In genomic region chr10:80602698-80603325, GRCm38 (mm10) we compare ENCODE assay signal across 7 mouse cellular contexts. TPM values are rescaled to one million over a fixed set of nuclear protein-coding genes. Genes with fewer than 3 reads are reported as not detected.
DNase-seq lines count a peak whose midpoint lies in the region; ATAC-seq lines count a peak whose summit lies in the region.

Scamp4 (plus strand) TSS chr10:80602872.
Adat3 (plus strand) TSS chr10:80602880.

- H3K36me3 ChIP-seq in embryonic facial prominence, embryonic 10.5 days (replicated peaks), result peaks cover 29% of the 10 kb centered on the region
- peaks cover 9% of the 10 kb centered on the region for H3K36me3 ChIP-seq in limb, embryonic 11.5 days (ENCODE audit: control insufficient read depth, insufficient read depth, low read length)
- peaks cover 20% of the 10 kb centered on the region for H3K36me3 ChIP-seq in midbrain, embryonic 14.5 days (ENCODE audit: control insufficient read depth, insufficient read depth, low read length)

- H3K4me2 ChIP-seq in limb, embryonic 11.5 days (ENCODE audit: low read depth, severe bottlenecking), result peak within 1 kb of the TSS; percentile 90
- H3K4me2 ChIP-seq in midbrain, embryonic 14.5 days (ENCODE audit: low read length), result peak within 1 kb of the TSS; percentile 94

- no peaks in the 10 kb centered on the region for H3K9me3 ChIP-seq in embryonic facial prominence, embryonic 10.5 days
- H3K9me3 ChIP-seq in limb, embryonic 11.5 days (ENCODE audit: control insufficient read depth, low read length), result no peaks in the 10 kb centered on the region
- H3K9me3 ChIP-seq in midbrain, embryonic 14.5 days (ENCODE audit: control insufficient read depth, low read length), result no peaks in the 10 kb centered on the region

- peak; percentile 96 for DNase-seq in adrenal gland, postnatal 10 days
- DNase-seq in embryonic facial prominence, embryonic 10.5 days (ENCODE audit: low spot score), result peak; percentile 95
- DNase-seq in heart, adult 11 months, result peak; percentile 99
- peak; percentile 98 for DNase-seq in kidney, adult 18-20 months
- peak; percentile 94 for DNase-seq in limb, embryonic 11.5 days (ENCODE audit: low spot score)
- DNase-seq in midbrain, embryonic 14.5 days, result peak; percentile 98
- peak; percentile 90 to 95 for DNase-seq in spleen, adult 18-20 months

- H3K27ac ChIP-seq in embryonic facial prominence, embryonic 10.5 days (replicated peaks), result peak within 1 kb of the TSS; percentile 89
- H3K27ac ChIP-seq in limb, embryonic 11.5 days (replicated peaks; ENCODE audit: low read depth, low read length), result peak within 1 kb of the TSS; percentile 73
- H3K27ac ChIP-seq in midbrain, embryonic 14.5 days (replicated peaks; ENCODE audit: low read depth, low read length), result peak within 1 kb of the TSS; percentile 89

- peak within 1 kb of the TSS; percentile 85 for H3K4me3 ChIP-seq in embryonic facial prominence, embryonic 10.5 days
- H3K4me3 ChIP-seq in limb, embryonic 11.5 days (ENCODE audit: low read depth, low read length), result peak within 1 kb of the TSS; percentile 71
- H3K4me3 ChIP-seq in midbrain, embryonic 14.5 days (replicated peaks; ENCODE audit: low read depth, low read length), result peak within 1 kb of the TSS; percentile 68

- H3K4me1 ChIP-seq in embryonic facial prominence, embryonic 10.5 days, result peaks cover 24% of the 10 kb centered on the region
- peaks cover 11% of the 10 kb centered on the region for H3K4me1 ChIP-seq in limb, embryonic 11.5 days (ENCODE audit: control insufficient read depth, insufficient read depth, low read length)
- peaks cover 15% of the 10 kb centered on the region for H3K4me1 ChIP-seq in midbrain, embryonic 14.5 days (ENCODE audit: control insufficient read depth, insufficient read depth, low read length)

- peak; percentile 91 for ATAC-seq in limb, embryonic 11.5 days (ENCODE audit: insufficient number of reproducible peaks, low FRiP score, low TSS enrichment, low read depth)
- peak; percentile 95 for ATAC-seq in midbrain, embryonic 14.5 days (ENCODE audit: low FRiP score, low TSS enrichment)

- no peaks in the 10 kb centered on the region for H3K27me3 ChIP-seq in embryonic facial prominence, embryonic 10.5 days (replicated peaks; ENCODE audit: low read depth, poor library complexity, severe bottlenecking)
- no peaks in the 10 kb centered on the region for H3K27me3 ChIP-seq in limb, embryonic 11.5 days (ENCODE audit: control insufficient read depth, insufficient read depth, low read length)
- H3K27me3 ChIP-seq in midbrain, embryonic 14.5 days (ENCODE audit: control insufficient read depth, insufficient read depth, low read length), result no peaks in the 10 kb centered on the region

- peak within 1 kb of the TSS; percentile 53 for H3K9ac ChIP-seq in limb, embryonic 11.5 days (ENCODE audit: low read length)
- peak within 1 kb of the TSS; percentile 68 for H3K9ac ChIP-seq in midbrain, embryonic 14.5 days (replicated peaks; ENCODE audit: low read length)

- WGBS in embryonic facial prominence, embryonic 10.5 days, result under 1% methylated on average over 54 of the region's 54 CpGs
- under 1% methylated on average over 54 of the region's 54 CpGs for WGBS in limb, embryonic 11.5 days
- WGBS in midbrain, embryonic 14.5 days, result under 1% methylated on average over 54 of the region's 54 CpGs

RNA-seq across cellular contexts. Expression of gene Scamp4, which starts in this region (rescaled TPM):
- 10 to 100 TPM; 41.8 to 42.3 TPM for total RNA-seq in adrenal gland, postnatal 10 days (2021)
- polyA plus RNA-seq in embryonic facial prominence, embryonic 10.5 days (2016; fragmentation: Nextera tagmentation; extraction: Ambion mirVana), result 84.8 and 88.2 TPM in 2 replicates
- polyA plus RNA-seq in limb, embryonic 11.5 days (2014; fragmentation: Nextera tagmentation; extraction: Ambion mirVana), result 68.8 and 73.0 TPM in 2 replicates
- 62.1 and 67.6 TPM in 2 replicates for polyA plus RNA-seq in midbrain, embryonic 14.5 days (2014; fragmentation: Nextera tagmentation; extraction: Ambion mirVana)

RNA-seq across cellular contexts. Expression of gene Adat3, which starts in this region (rescaled TPM):
- total RNA-seq in adrenal gland, postnatal 10 days (2021), result 1 to 10 TPM; 3.9 to 5.1 TPM
- 10.9 and 14.1 TPM in 2 replicates for polyA plus RNA-seq in embryonic facial prominence, embryonic 10.5 days (2016; fragmentation: Nextera tagmentation; extraction: Ambion mirVana)
- 9.7 and 9.8 TPM in 2 replicates for polyA plus RNA-seq in limb, embryonic 11.5 days (2014; fragmentation: Nextera tagmentation; extraction: Ambion mirVana)
- polyA plus RNA-seq in midbrain, embryonic 14.5 days (2014; fragmentation: Nextera tagmentation; extraction: Ambion mirVana), result 4.9 and 5.0 TPM in 2 replicates

Comparison
In these comparisons a context has a peak if more than half of its experiments do, and no peak if none do; other contexts are left out.
1. Peak in every context shown above with its lines: DNase-seq, ATAC-seq, H3K4me3 ChIP-seq and H3K27ac ChIP-seq.